Mouse (Mus musculus) MN1 (cell line): ENCODE data around the gene Bcl9l.

Source experiments
- DNase-seq: peaks from one replicate; pipeline ENCODE4 v3.0.0-alpha.2; 2016; ENCODE audit warnings: low spot score

Bcl9l gene

DNA sequence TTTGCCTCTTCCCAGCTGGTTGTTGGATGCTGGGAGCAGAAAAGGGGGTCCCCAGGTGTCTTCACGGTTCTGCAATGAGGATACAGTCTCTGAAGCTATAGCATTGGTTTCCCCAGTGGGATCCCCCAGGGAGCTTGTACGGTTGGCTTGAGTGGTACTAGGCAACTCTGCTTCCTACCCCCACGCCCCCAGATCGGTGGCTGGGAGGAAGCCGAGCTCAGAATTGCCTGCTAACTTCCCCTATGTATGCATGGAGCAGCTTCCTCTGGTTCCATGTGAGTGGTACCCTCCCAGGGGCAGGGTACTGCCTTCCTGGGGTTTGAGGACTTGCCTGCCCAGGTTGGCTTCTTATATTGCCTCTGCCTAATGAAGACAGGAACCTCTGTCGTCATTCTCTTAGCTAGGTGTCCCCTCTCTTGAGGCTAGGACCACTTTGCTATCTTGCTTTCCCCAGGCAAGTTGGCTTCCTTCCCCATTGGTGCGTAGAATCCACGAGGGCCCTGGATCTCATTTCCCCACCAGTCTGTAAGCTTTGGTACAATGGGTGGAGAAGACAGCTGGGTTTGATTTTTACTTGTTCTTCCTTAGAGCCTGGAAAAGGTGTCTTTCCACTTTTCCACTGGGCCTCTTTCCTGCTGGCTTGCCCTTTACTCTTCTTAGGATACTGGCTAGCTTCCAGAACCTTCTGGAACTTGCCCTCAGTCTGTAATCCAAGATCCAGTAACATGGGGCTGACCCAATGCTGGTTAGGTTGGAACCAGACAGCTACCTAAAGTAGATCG is 29.5 kb downstream of the Bcl9l start:
- no peak for DNase-seq

DNA sequence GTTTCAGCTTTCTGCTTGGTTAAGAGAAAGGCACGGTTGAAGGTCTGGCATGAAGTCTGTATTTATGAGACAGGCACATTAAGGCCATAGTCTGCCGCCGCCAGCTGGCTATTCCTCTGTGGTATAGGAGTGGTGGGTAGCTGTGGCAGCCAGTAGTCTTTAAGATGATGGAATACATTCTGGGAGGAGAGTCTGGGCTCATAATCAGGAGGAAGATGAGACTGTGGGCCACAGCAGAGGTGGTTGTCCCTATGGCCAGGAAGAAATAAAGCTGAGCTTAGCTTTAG is 30.0 kb downstream of the Bcl9l start:
- DNase-seq: no peak

DNA sequence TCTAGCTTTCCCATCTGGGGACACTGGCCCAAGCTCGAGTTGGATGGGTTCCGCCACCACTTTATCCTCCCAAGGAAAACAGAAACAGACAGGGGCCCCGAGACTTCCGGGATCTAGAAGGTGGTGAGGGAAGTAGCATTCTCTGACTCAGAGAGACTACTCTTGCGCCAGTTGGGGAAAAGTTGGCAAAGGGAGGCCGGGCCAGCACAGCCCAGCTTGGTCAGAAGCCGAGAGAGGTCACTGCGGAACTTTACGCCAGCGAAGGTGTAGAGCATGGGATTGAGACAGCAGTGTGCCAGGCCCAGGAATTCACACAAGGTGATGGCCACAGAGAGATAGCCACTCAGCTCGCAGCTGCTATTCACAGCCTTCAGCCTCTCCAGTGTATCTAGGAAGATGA is 30.5 kb downstream of the Bcl9l start:
- DNase-seq: no peak

DNA sequence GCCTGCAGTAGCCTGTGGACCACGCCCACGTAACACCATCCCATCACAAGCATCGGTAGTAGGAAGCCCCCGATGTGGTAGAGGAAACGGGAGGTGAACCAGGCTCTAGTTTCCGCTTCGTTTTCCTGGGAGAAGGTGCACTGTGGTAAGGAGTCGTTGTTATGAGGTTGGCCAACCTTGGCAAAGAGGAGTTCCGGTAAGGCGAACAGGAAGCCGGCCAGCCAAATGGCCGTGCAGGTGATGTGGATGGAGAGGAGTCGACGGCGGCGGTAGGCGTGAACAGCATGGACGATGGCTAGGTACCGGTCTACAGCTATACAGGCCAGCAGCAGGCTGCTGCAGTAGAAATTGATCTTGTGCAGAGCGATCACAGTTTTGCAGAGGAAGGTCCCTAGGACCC is 31.0 kb downstream of the Bcl9l start:
- no peak for DNase-seq

DNA sequence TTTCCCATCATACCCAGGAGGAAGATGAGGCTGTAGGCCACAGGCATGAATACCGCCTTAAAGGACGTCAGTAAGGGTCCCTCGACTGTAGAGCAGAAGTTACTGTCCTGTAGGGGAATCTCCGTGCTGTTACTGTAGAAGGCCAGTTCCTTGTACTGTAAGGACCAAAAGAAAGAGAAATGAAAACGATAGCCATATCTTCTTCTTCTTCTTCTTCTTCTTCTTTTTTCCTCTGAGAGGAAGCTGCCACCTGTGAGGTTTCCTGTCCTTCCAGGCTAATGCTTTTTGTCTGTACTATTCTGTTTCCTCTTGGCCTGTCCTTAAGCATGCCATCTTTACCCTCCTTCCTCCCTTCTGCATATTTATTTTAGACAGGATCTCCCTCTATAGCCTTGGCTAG is 31.5 kb downstream of the Bcl9l start:
- DNase-seq: no peak

DNA sequence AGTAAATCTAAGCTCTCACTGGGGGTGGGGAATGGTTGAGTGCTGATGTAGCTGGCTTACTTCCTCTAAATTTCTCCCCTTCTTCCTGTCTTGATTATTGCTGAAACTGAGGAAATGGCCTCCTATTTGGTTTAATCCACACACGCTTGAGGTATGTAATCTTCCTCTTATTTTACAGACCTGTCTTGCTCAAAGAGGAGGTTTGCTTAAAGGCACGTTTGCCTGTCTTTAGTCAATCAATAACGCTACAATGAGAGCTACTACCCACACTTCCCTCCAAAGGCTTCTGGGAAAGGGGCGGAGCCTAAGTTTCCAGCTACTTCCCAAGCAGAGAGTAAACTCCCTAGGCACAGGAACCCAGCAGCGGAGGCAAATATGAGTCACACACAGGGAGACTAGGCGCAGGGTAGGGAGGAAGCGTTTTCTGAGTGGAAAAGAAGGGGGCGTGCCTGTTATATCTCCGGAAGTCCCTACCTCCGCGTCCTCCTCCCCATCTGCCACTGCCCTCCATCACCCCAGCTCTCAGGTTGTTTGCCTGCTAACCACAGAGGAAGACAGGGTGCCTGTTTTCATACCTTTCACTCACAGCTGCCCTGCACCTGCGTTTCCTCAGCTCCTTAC is 32.6 kb downstream of the Bcl9l start:
- DNase-seq: no peak

DNA sequence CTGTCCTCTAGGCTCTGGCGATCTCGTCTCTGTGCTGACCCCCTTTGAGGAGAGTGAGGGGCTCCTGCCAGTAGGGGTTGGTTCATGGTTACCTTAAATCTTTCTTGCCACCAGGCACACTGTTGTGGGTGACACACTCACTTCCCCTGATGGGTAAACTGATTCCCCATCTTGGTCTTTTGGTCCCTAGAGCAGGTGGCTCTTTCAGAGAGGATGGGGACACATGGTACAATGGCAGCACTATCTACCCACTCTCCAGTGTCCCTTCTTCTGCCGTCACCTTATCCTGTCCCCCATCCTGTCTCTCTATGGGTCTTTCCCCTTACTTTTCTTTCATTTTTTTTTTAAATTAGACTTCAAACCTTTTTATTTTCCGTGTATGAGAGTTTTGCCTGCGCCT is 33.3 kb downstream of the Bcl9l start:
- DNase-seq: no peak

DNA sequence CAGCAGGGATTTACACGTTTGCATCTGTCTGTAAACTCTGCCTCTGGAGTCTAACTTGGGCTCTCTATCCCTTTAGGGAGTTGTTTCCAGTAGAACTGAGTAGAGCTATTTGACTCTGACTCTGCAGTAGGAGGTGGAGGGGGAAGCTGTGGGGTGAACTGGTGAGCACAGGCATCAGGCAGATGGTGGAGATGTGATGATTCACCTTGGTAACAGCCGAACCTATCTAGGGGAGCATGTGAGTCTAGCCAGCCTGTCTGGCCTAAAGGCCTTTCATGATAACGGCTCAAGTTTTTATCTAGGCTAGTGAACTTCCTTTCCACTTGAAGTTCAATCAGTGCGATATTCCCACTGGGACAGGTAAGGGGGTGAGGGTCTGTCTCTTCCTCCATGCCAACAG is 34.7 kb downstream of the Bcl9l start:
- peak; percentile 44 for DNase-seq

DNA sequence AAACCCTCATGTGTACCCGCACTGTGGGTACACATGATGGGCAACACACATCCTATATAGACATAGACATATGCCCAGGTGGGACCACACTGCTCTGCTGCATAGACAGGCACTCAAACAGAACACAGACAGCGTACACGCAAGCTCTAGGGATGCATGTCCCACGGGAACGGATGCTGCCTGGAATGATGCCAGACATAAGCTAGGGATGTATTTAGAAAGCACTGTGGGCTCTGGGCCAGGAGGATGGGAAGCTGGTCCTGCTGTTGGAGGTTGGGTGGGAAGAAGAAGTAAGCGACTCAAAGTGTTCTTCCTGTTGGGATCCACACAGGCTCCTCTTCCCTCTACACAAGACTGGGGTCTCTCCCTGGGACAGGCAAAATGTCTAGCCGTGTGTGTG is 35.4 kb downstream of the Bcl9l start:
- DNase-seq: peak; percentile 91

DNA sequence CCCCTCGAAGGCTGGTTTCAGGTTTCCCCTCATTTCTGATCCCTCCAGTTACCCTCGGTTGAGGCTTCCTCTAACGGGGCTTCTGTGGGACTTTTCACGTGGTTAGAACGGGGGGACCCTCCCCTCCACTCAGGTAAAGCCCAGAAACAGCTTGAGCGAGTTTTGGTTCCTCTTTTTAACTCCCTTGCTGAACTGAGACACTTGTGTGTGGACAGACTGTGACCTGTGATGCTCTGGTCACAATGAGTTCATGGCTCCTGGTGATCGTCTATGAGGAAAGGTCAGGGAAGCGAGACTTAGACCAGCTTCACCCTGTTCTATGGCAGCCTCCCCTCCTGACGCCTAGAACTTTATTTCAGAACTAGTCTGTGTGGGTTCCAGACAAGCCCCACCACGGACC is 39.3 kb downstream of the Bcl9l start:
- DNase-seq: no peak

DNA sequence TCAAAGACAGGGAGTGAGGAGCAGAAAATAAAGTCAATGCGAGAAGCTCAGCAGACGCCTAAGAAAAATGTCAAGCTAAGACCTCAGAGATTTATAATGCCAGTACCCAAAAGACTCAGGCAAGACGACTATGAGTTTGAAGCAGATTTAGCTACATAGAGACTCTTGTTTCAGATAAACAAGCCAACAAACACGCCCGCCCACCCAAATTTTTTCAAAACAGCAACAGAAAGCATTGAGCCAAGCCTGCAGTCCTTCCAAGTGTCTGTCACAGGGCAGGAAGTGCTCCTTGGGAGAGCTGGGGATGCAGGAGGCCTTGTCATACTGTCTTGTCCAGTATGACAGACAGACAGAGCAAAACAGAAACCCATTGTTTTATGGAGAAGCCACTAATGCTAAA is 41.1 kb downstream of the Bcl9l start:
- DNase-seq: no peak

DNA sequence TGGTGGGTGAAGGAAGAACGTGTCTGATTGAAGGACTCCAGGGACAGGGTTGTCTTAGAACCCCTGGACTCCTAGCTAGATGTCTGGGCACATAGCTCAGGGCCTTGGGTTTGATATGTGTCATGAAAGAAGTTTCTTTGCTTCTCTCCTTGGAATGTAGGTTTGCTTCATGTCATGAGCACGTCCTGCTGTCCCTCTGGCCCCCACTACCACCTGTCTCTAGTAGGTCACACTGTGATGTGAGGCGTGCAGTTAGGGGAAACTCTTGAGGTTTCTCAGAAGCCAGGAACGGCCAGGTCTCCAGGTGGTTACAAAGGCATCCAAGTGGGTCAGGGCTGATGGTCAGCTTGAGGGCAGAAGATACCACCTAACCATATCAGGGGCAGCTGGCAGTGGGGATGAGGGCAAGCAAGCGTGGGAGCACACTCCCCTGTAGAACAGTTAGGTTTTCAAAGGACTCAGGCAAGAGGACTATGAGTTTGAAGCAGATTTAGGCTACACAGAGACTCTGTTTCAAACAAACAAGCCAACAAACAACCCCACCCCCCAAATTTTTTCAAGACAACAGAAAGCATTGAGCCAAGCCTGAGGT is 41.7 kb downstream of the Bcl9l start:
- no peak for DNase-seq

DNA sequence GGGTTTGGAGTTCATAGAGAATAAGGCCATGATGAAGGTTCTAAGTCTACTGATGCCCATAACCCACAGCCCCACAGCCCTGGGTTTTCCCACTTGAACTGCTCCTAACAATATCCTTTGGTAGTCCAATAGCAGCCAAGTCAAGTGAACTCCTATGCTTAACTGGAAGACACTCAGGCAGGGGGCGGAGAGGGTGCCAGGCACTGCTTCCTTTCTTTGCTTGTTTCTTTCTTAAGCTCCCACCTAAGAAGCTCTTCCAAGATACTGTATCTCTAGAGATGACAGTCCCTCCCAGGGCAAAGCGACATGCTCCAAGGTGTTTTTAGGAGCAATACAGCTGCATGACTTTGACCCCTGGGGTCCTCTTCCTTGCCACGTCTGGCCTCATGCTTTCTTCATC is 42.4 kb downstream of the Bcl9l start:
- no peak for DNase-seq

DNA sequence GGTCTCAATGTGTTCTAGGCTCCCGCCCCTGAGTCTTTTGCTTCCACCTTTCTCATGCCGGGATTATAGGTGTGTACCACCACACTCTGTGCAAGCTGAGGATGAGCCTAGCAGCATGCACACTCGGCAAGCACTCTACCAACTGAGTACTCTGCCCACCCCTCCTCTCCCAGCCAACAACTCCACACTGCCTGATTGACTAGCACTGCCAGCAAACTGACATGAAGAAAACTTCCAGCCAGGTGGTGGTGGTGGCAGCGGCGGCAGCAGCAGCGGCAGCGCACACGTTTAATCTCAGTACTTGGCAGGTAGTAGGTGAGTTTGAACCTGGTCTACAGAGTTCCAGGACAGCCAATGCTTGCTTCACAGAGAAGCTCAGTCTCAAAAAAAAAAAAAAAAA is 43.0 kb downstream of the Bcl9l start:
- no peak for DNase-seq

DNA sequence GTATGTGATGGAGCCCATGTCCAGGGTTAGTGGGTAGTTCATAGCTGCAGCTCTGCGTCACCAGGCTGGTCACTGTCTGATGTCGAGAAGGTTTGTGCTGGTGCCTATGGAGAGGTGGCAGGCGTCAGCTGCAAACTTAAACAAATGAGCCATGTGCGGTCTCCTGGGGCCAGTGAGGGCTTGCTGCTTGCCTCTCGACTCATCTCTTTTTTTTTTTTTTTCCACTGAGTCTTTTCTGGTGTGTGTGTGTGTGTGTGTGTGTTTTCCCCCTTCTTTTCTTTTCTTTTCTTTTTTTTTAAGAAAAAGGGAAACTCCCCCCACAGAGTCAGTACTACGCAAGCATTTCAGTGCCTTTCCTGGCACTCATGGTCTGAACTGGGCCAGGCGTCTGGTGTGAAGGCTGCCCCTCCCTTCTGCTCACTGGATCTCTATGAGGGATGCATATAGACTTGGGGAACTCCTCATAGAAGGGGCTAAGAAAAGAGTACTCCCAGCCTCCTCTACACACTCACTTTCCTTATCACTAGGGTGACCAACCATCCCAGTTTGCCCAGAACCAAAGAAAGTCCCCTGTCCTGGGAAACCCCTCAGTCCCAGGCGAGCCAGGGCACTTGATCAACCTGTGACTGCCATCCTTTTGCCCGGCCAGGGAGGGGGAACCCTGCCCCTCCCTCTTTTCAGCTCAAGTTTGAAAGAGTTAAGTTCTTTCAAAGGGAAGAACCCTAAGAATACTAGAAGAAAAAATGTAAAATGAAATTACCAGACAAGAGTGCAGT is 43.9 kb downstream of the Bcl9l start:
- no peak for DNase-seq

DNA sequence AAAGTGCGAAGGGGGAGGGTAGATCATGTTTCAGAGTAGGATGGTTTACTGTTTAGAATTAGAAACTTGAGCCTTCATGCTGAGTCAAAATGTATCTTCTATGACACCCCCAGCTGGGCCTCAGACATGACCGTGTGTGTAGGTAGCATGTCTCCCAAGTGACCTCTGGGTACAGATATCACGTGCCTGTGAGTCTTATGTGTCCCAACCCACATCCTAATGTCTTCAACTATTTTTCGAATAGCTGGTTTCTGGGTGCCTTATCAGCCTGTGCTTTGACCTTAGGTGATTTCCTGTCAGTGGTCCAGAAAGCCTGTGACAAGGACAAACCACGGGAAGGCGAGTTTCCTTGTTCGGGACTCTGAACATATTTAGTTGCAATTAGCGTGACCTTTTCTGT is 45.7 kb downstream of the Bcl9l start:
- DNase-seq: no peak

DNA sequence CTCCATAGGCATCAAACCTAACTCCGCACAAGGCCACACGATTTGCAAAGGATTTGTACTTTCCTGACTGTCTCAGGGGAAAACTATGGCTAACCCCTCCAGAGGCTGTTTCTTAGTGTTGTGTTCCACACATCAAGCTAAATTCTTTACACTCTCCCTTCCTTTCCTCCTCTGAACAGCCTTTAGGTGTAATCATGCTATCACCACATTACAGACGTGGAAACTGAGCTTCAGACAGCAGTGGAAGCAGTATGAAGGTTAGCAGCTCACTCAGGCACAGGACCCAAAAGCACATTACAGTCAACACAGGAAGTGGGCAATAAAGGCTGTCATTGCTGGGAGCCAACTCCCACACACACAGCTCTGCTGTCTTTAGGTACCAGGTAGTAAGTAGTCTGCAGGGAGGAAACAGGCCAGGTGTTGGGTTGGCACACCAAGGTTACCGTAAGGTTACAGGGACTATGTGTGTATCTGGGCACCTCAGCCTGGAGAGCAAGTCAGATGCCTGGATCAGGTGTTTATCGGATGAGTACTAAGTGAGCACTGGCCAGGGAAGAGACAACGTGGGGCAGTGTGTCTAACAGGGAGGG is 50.5 kb downstream of the Bcl9l start:
- no peak for DNase-seq

DNA sequence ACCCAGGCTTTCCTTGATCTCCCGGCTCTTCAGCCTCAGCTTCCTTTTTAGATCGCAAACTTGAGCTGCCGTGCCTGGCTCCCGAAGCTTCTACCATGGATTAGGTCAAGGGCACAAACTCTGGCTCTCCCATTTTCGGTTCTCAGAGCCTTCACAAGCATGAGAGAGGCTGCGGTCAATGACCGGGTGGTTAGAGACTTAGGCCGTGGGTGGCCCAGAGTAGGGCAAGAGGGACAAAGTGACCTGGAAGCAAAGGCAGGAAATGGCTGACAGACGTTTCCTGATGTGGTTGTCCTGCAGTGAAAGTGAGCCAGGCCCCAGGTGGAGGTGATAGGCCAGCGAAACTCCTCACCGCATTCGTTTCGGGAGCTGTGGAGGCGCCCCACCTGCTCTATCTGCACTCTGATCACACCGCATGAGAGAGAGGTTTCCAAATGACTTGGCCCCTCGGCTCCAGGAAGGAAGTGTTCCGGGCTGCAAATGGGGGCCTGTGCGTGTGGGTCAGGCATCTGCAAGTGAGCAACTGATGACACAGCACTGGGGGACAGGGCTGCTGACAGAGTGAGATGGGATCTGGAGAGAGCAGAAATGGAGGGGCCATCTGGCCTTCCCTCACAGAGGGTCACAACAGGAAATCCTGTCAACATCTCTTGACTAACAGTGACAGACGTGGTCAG is 55.1 kb downstream of the Bcl9l start:
- peak; percentile 14 for DNase-seq

DNA sequence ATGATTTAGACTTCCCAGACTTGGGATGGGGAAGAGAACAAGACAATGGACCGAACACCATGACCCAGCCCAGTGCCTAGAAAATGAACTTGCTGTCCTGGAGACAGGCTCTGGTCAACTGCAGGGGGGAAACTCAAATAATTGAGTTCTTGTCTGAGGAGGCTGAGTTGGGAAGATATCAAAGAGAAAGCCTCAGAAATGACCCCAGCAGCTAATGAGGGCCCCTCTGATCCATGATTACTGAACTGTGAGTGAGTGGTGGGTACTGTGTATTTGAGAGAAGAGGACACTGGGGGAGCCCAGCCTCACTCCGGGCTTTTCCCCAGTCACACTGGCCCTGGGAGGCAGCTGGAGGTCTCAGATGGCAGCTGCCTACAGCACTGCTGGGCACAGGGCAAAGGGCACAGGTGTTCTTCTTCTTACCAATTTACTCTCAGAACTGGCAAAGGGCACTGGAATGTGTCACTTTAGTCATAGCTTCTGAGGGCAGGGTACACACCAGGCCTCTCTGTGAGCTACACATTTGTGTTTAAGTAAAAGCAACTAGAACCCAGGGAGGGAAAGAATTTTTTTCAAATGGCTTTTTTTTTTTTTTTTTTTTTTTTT is 57.3 kb downstream of the Bcl9l start:
- no peak for DNase-seq

DNA sequence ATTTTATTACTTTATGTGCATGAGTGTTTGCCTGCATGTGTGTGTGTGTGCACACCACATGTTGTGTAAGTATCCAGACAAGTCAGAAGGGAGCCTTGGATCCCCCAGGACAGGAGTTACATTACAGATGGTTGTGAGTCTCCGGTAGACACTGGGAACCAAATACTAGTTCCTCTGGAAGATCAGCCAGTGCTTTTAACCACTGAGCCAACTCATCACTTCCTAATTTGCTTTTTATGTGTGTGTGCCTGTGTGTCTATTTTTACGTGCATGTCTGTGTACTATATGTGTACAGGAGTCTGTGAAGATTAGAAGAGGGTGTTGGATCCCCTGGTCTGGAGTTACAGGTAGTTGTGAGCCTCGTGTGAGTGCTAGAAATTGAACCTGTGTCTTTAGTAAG is 58.1 kb downstream of the Bcl9l start:
- DNase-seq: no peak

DNA sequence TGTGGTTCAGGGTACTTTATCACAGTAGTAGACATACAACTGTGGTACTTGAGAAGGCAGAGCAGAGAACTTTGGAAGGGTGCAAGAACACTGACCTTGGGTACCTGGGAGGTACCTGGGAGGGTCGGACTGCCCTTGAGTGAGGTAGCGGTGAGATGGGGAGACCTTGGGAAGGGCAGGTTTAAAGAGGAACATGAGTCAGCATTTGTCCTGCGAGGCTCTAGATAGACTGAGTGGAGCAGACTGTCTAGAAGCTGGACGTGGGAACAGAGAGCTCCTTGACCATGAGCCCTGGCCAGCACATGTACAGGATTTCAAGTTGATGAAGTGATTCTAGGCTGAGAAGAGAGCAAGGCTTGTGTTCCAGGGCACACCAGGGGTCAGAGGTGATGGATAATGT is 59.7 kb downstream of the Bcl9l start:
- no peak for DNase-seq

DNA sequence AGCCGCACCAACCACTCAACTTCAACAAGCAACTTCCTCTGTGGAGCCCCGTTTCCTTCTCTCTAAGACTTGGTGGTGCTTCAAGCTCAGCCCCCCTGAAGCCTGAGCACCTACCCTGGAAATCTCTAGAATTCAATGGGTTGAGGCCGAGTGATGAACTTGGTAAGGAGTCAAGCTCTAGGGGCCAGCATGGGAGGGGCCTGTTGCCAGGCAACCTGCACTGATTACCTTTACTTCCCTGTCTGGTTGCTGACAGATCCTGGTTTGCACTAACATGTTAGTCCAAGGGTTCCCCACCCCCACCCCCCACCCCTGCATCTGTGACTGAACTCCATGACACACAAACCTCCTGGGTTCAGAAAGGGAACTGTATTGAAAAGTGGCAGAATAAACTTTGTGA is 62.4 kb downstream of the Bcl9l start:
- DNase-seq: no peak
